Mouse (Mus musculus) neural tube, embryonic 14.5 days (tissue): ENCODE measurements around the gene Fshr. TPM values are rescaled to one million over a fixed set of nuclear protein-coding genes. Genes with fewer than 3 reads are reported as not detected.
"Not testable (repeated sequence)": the region's sequence is repeated elsewhere in the genome, so short reads cannot be mapped to it uniquely, and the experiment has no call there.

ENCODE experiments used
- ATAC-seq: fragments of 200-750 bp; cut with Nextera tagmentation; 2 replicates; pipeline ENCODE4 v1.8.0; 2017; ENCODE audit warnings: low read depth, mild to moderate bottlenecking, moderate TSS enrichment, moderate library complexity
- H3K27ac ChIP-seq: fragments of 300-500 bp; sonication (generic); 2 replicates; pipeline ENCODE4 v1.5.1; 2014; ENCODE audit warnings: low read depth, mild to moderate bottlenecking, control low read depth, low read length, moderate library complexity, mixed read lengths
- H3K27me3 ChIP-seq: fragments of 300-500 bp; sonication (generic); 2 replicates; pipeline ENCODE4 v1.6.1; 2014; ENCODE audit warnings: low read length; ENCODE audit not compliant: control insufficient read depth, insufficient read depth
- H3K36me3 ChIP-seq: fragments of 300-500 bp; sonication (generic); 2 replicates; pipeline ENCODE4 v1.6.1; 2014; ENCODE audit warnings: low read length, mixed read lengths; ENCODE audit not compliant: control insufficient read depth, insufficient read depth
- H3K4me1 ChIP-seq: fragments of 300-500 bp; sonication (generic); 2 replicates; pipeline ENCODE4 v1.6.1; 2014; ENCODE audit warnings: low read length; ENCODE audit not compliant: control insufficient read depth, insufficient read depth
- H3K4me2 ChIP-seq: fragments of 300-500 bp; sonication (generic); 2 replicates; pipeline ENCODE4 v1.6.1; 2014; ENCODE audit warnings: mild to moderate bottlenecking, low read depth, low read length, control low read depth
- H3K4me3 ChIP-seq: fragments of 300-500 bp; sonication (generic); 2 replicates; pipeline ENCODE4 v1.5.1; 2014; ENCODE audit warnings: low read depth, low read length, control low read depth, mixed read lengths
- H3K9ac ChIP-seq: fragments of 300-500 bp; sonication (generic); replicated peaks from 2 replicates; pipeline ENCODE4 v1.6.1; 2014; ENCODE audit warnings: low read depth, mild to moderate bottlenecking, control low read depth, low read length, mixed read lengths
- H3K9me3 ChIP-seq: fragments of 300-500 bp; sonication (generic); 2 replicates; pipeline ENCODE4 v1.6.1; 2016; ENCODE audit warnings: low read length; ENCODE audit not compliant: control insufficient read depth
- WGBS: fragments of 180-500 bp; shearing (Covaris S2); extraction: QIAGEN DNeasy Blood & Tissue Kit; methylation state at CpG from one replicate; pipeline ENCODE4 v1.1.7; 2014; 5-methylcytosine and 5-hydroxymethylcytosine counted together
- polyA plus RNA-seq: library from polyadenylated mRNA; unstranded; fragments of >200 nt; fragmentation: Nextera tagmentation; extraction: Ambion mirVana; gene quantifications from 2 replicates; pipeline ENCODE4 v1.2.1, GENCODE M21; 2014

Fshr gene
- not detected in 2 replicates for polyA plus RNA-seq

DNA sequence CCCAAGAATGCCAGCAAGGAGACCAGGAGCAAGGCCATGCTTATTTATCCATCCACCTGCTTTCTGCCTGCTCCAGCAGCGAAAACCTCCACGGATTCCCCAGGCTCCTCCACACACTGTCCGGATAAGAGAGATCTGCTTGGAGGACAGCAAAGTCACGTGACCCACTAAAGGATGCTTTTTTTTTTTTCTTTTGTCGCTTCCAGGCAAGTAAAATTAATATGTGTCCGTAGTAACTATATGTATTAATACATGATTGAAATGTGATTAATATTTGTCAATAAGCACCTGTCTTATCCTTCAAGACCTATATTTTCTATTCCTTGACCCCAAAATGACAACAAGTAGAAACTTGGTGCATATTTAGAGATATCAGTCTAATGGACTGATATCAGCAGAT, at the start of gene Fshr:
TSS of gene Fshr (minus strand) at position 101 of the 400 bp plus-strand sequence.
- no peak for ATAC-seq
- Histone ChIP-seq H3K9ac (no peak within 1 kb of the TSS), H3K4me2 (no peak within 1 kb of the TSS), H3K27ac (no peak within 1 kb of the TSS), H3K9me3 (no peaks in the 10 kb centered on the region), H3K36me3 (no peaks in the 10 kb centered on the region), H3K4me3 (no peak within 1 kb of the TSS), H3K27me3 (no peaks in the 10 kb centered on the region), H3K4me1 (no peaks in the 10 kb centered on the region)
- 91% methylated on average over 6 of the region's 6 CpGs for WGBS

DNA sequence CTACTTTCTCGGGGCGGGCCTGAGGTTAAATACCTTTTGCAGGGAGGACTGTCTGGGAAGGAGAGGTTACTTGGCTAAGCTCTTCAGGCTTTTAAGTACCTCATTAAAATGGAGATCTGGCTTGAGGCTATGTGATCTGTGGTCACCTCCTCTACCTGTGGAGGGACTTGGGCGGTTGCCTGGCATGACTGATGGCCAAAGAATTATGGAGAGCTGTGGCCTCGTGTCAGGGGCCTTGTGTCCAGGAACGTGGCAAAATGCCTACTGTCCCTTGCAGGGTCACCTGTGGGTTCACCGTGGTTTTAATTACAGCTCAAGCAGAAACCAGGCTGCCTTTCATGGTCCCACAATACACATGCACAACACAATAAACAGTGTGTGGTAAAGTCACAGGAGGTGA, 1.7 kb upstream of the Fshr start:
- no peaks in the 10 kb centered on the region for H3K9me3 ChIP-seq
- H3K27me3 ChIP-seq = no peaks in the 10 kb centered on the region
- ATAC-seq = no peak
- no peak overlapping the region for H3K4me2 ChIP-seq
- 84% methylated on average over 6 of the region's 6 CpGs for WGBS
- no peak overlapping the region for H3K9ac ChIP-seq
- H3K4me3 ChIP-seq = no peak overlapping the region
- no peaks in the 10 kb centered on the region for H3K4me1 ChIP-seq
- no peak overlapping the region for H3K27ac ChIP-seq
- H3K36me3 ChIP-seq = no peaks in the 10 kb centered on the region

GRCm38 (mm10) chr17:89173545-89173944, 26.9 kb downstream of the Fshr start:
- no peak for ATAC-seq
- H3K4me3 ChIP-seq = no peak overlapping the region
- H3K9me3 ChIP-seq = no peaks in the 10 kb centered on the region
- WGBS = 89% methylated on average over 1 of the region's 1 CpGs
- H3K36me3 ChIP-seq = no peaks in the 10 kb centered on the region
- H3K9ac ChIP-seq = no peak overlapping the region
- no peak overlapping the region for H3K27ac ChIP-seq
- no peak overlapping the region for H3K4me2 ChIP-seq
- H3K4me1 ChIP-seq = no peaks in the 10 kb centered on the region
- H3K27me3 ChIP-seq = no peaks in the 10 kb centered on the region

GRCm38 (mm10) chr17:89164773-89165172, 35.7 kb downstream of the Fshr start:
- ATAC-seq = no peak
- Histone ChIP-seq H3K4me2 (no peak overlapping the region), H3K9me3 (no peaks in the 10 kb centered on the region), H3K27me3 (no peaks in the 10 kb centered on the region), H3K9ac (no peak overlapping the region), H3K4me3 (no peak overlapping the region), H3K4me1 (no peaks in the 10 kb centered on the region), H3K27ac (no peak overlapping the region), H3K36me3 (no peaks in the 10 kb centered on the region)

DNA sequence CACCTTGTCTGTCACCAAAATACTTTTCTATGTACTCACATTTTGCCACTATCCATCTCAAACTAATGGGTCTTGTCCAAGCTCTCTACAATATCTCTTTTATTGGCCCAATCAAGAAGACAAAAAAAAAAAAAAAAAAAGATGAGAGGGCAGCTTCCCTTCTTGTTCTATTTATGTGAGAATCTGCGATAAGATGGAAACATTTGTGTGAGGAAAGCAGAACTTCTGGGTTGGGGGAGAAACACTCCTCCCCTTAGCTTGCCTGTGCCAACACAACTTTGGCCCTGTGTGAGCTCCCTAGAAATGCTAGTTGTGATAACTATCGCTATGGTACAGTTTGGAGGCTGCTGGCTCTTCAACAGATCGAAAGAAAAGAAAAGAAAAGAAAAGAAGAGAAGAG, 38.0 kb downstream of the Fshr start:
- no peak overlapping the region for H3K4me3 ChIP-seq
- H3K9ac ChIP-seq = no peak overlapping the region
- no peak overlapping the region for H3K27ac ChIP-seq
- ATAC-seq = no peak
- H3K9me3 ChIP-seq = no peaks in the 10 kb centered on the region
- no peaks in the 10 kb centered on the region for H3K4me1 ChIP-seq
- no peak overlapping the region for H3K4me2 ChIP-seq
- H3K27me3 ChIP-seq = no peaks in the 10 kb centered on the region
- H3K36me3 ChIP-seq = no peaks in the 10 kb centered on the region
- WGBS = 97% methylated on average over 3 of the region's 3 CpGs

DNA sequence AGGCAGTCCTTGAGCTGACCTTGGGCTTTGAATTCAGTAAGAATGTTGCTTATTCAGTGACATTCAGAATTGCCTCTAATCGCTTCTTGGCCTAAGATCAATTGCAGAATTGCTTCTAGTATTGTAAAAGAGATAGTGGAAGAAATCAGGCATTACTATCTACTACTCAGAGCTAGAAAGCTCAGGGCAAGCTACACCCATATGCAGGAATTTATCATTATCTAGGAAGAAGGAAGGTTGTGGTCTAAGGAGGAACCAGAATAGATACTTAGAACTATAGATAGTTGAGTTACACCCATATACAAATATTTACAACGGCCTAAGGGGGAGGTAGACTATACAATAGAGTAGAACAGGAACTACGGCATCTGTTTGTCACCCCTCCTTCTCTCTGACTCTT, 41.1 kb downstream of the Fshr start:
- whole genome bisulfite sequencing = 89% methylated on average over 3 of the region's 3 CpGs
- not testable (repeated sequence) for ATAC-seq, H3K27me3 ChIP-seq, H3K36me3 ChIP-seq, H3K27ac ChIP-seq, H3K4me3 ChIP-seq, H3K9ac ChIP-seq, H3K9me3 ChIP-seq, H3K4me2 ChIP-seq, H3K4me1 ChIP-seq

- Histone ChIP-seq H3K9me3 (no peaks in the 10 kb centered on the region), H3K36me3 (no peaks in the 10 kb centered on the region), H3K9ac (no peak overlapping the region), H3K4me3 (no peak overlapping the region), H3K4me1 (no peaks in the 10 kb centered on the region), H3K4me2 (no peak overlapping the region), H3K27me3 (no peaks in the 10 kb centered on the region), H3K27ac (no peak overlapping the region)
- ATAC-seq = no peak
- WGBS = 81% methylated on average over 6 of the region's 6 CpGs
These were observed 55.7 kb downstream of the Fshr start for GRCm38 (mm10) chr17:89144806-89145205.

DNA sequence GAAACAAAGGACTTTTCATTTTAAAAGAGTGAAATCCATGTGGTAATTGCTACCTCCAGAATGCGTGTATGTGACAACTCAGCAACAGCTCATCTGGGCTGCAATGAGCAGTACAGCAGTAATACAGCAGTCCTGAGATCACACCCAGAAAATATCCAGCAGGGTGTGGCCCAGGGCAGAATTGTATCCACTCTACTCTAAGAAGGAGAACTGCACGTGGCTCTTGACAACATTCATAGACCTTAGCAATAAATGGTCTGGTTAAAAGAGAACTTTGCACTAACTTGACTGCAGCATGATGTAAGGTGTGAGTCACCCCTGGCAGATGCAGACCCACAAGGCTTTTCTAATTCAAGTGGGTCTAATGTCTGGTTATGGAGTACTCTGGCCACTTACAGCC, 80.5 kb downstream of the Fshr start:
- Histone ChIP-seq H3K4me3 (no peak overlapping the region), H3K4me2 (no peak overlapping the region), H3K27ac (no peak overlapping the region), H3K9ac (no peak overlapping the region), H3K9me3 (no peaks in the 10 kb centered on the region), H3K27me3 (no peaks in the 10 kb centered on the region), H3K36me3 (no peaks in the 10 kb centered on the region), H3K4me1 (no peaks in the 10 kb centered on the region)
- ATAC-seq = no peak
- 76% methylated on average over 2 of the region's 2 CpGs for WGBS

- no peak overlapping the region for H3K4me2 ChIP-seq
- H3K36me3 ChIP-seq = no peaks in the 10 kb centered on the region
- no peak for ATAC-seq
- H3K4me1 ChIP-seq = no peaks in the 10 kb centered on the region
- no peaks in the 10 kb centered on the region for H3K27me3 ChIP-seq
- 78% methylated on average over 2 of the region's 2 CpGs for WGBS
- H3K27ac ChIP-seq = no peak overlapping the region
- no peaks in the 10 kb centered on the region for H3K9me3 ChIP-seq
- H3K4me3 ChIP-seq = no peak overlapping the region
- no peak overlapping the region for H3K9ac ChIP-seq
These were observed 81.2 kb downstream of the Fshr start for GRCm38 (mm10) chr17:89119250-89119649.

DNA sequence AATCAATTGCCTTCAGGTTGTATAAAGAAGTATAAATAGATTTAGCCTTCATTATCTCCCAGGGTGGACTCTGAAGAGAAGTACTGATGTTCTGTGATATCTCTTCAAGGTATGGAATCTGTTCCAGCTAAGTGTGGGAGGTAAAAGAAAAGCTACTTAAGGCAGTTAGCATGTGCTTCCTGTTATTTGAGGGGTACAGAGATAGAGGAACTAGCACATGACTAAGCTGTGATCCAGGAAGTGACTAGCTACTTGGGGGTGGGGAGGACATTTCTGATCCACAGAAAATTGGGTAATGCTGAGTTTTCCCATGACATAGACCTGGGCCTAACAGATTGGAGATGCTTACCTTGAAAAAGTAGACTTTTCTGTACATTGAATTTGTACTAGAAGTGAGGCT, 86.5 kb downstream of the Fshr start:
- H3K4me2 ChIP-seq = no peak overlapping the region
- no peak overlapping the region for H3K27ac ChIP-seq
- no peak overlapping the region for H3K4me3 ChIP-seq
- no peak overlapping the region for H3K9ac ChIP-seq
- H3K27me3 ChIP-seq = no peaks in the 10 kb centered on the region
- H3K36me3 ChIP-seq = no peaks in the 10 kb centered on the region
- H3K9me3 ChIP-seq = no peaks in the 10 kb centered on the region
- no peak for ATAC-seq
- H3K4me1 ChIP-seq = no peaks in the 10 kb centered on the region
